Mouse (Mus musculus): ENCODE data around the gene Tra2b.

- no peak for TF ChIP-seq CTCF (conservative IDR thresholded peaks at IDR 0.05 in 1 of 2, IDR thresholded peaks at IDR 0.05 in 1 of 2; ENCODE audit: low read depth in 2 of 2, low read length in 2 of 2)
- no peak for TF ChIP-seq EP300 (IDR thresholded peaks at IDR 0.05; ENCODE audit: low read length)
Measured at GRCm38 (mm10) chr16:22270491-22270890, 4.7 kb upstream of the Tra2b start.

Data from CH12.LX (cell line).